Comparison of ENCODE assay signal across 14 mouse cellular contexts in the genomic region with DNA sequence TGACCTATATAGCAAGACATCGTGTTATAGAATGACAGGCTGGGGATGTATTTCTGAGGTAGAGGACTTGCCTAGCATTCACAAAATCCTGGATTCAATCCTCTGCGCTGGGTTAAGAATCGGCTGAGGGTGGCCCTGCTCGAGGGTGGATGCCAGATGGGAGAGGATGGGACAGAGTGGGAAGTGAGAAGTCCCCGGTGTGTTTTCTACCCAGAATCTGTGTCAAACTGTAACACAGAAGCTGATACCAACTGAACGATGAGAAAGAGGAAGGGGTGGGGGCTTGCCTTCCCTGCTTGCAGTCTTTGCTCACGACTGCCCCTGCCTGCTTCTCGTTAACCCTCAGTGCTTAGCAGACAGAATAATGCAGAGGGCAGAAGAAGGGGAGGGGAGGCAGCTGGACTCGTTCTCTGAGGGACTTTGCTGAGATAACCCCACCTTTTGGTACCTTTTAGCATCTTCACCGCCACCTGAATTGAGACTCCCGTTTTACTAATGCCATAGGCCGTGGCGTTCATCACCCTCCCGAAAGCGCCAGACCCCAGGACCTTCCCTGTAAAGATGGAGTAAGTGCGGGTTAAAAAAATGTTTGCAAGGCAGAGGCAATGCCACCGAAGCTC. TPM values are rescaled to one million over a fixed set of nuclear protein-coding genes. Genes with fewer than 3 reads are reported as not detected.
DNase-seq lines count a peak whose midpoint lies in the region; ATAC-seq lines count a peak whose summit lies in the region.
"Had no signal": no experiment of that assay in that cellular context is flagged by ENCODE, and none has a peak within 500 bp of the region (broad histone marks: within the 10 kb centered on the region; RNA-seq: fewer than 3 reads in every experiment).

No protein-coding gene starts in this region.

- DNase-seq in right cerebral cortex, adult 18-20 months, result peak; percentile 75
- no peak for DNase-seq in right cerebral cortex, postnatal 4 days
- peak; percentile 70 to 72 for DNase-seq in frontal cortex, postnatal 36 days (ENCODE audit: low spot score in 2 of 2)
- peak; percentile 24 to 42 for DNase-seq in layer of hippocampus, postnatal 25 days (ENCODE audit: extremely low spot score in 1 of 2, low spot score in 1 of 2)
- peak; percentile 45 for DNase-seq in right cerebral cortex, postnatal 25 days
- no peak for DNase-seq in c-Kit-positive CD71-positive TER-119-positive erythroid progenitor cells, embryonic 14.5 days (ENCODE audit: low spot score)
- DNase-seq: cerebellum, postnatal 36 days; gastrocnemius, postnatal 14 days; heart, postnatal 14 days; kidney, postnatal 4 days; thymus, postnatal 25 days had no signal

- no peak for ATAC-seq in CD4-positive, CD25-positive, alpha-beta regulatory T cell, adult 4 months
- ATAC-seq: intestine, embryonic 16.5 days had no signal

RNA-seq across cellular contexts. Expression of gene Urad, which starts 32.0 kb away (rescaled TPM):
- not detected for total RNA-seq in layer of hippocampus, postnatal 25 days (2021)
- polyA plus RNA-seq in CD4-positive, CD25-positive, alpha-beta regulatory T cell, adult 4 months (2017; shearing (Covaris generic)), result not detected
- total RNA-seq: gastrocnemius, postnatal 14 days; heart, postnatal 14 days had no signal

RNA-seq across cellular contexts. Expression of gene Flt3, which starts 46.0 kb away (rescaled TPM):
- total RNA-seq in layer of hippocampus, postnatal 25 days (2021), result 1 to 10 TPM; 6.7 to 8.0 TPM
- under 1 TPM in 1 of 2 experiments, not detected in 1; 0.37 TPM for polyA plus RNA-seq in CD4-positive, CD25-positive, alpha-beta regulatory T cell, adult 4 months (2017; shearing (Covaris generic))
- total RNA-seq: gastrocnemius, postnatal 14 days had no signal

RNA-seq across cellular contexts. Expression of gene Cdx2, which starts 47.2 kb away (rescaled TPM):
- not detected for total RNA-seq in layer of hippocampus, postnatal 25 days (2021)
- polyA plus RNA-seq in CD4-positive, CD25-positive, alpha-beta regulatory T cell, adult 4 months (2017; shearing (Covaris generic)), result not detected
- total RNA-seq: gastrocnemius, postnatal 14 days; heart, postnatal 14 days had no signal
- polyA plus RNA-seq: liver, embryonic 15.5 days had no signal

Comparison
In these comparisons a context has a peak if more than half of its experiments do, and no peak if none do; other contexts are left out.
1. DNase-seq: peak in right cerebral cortex, adult 18-20 months (single experiment), frontal cortex, postnatal 36 days (2 of 2), layer of hippocampus, postnatal 25 days (2 of 2) and right cerebral cortex, postnatal 25 days (single experiment); none in right cerebral cortex, postnatal 4 days (single experiment) and c-Kit-positive CD71-positive TER-119-positive erythroid progenitor cells, embryonic 14.5 days (single experiment).